Mouse (Mus musculus): ENCODE results near the gene Klhl10. TPM values are rescaled to one million over a fixed set of nuclear protein-coding genes. Genes with fewer than 3 reads are reported as not detected.

Klhl10 gene
- total RNA-seq, 2 experiments from 2014 or later: 0.61 to 1.4 TPM

DNA sequence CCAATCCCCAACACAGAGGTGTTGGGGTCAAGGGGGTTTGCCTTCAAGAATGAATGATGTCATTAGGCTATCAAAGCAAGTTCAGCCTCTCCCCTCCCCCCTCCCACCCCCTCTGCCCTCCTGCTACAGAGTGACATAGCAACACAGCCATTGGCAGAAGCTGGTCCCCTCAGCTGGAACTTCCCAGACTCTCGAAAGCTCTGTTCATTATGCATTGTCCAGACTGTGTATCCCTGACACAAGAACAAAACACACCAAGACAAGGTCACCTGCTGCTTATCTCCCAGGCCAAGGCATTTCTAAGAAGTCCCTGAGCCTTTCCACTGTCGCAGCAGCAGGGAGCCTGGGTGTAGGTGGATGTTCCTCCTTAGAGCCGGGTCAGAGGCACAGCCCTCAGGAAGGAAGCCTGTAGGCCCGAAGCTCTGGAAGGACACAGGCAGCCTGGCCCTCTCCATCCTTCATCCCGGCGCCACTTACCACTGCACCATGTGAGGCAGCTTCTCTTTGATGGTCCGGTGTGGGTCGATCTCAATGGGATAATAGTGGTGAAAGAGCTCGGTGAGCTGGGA, 6.0 kb upstream of the Klhl10 start:
- no peak for DNase-seq (ENCODE audit: extremely low spot score in 1 of 2, low spot score in 2 of 2)
- TF ChIP-seq CTCF (IDR thresholded peaks at IDR 0.05): no peak
- H3K27ac ChIP-seq: no peak overlapping the region
- intact Hi-C loops (cut with DNase I): no loop called here
- H3K4me3 ChIP-seq: no peak overlapping the region

- no peak for TF ChIP-seq CTCF (IDR thresholded peaks at IDR 0.05)
- intact Hi-C loops (cut with DNase I): no loop called here
- H3K4me3 ChIP-seq: no peak overlapping the region
- no peak overlapping the region for H3K27ac ChIP-seq
- no peak for DNase-seq (ENCODE audit: extremely low spot score in 1 of 2, low spot score in 2 of 2)
Observed at GRCm38 (mm10) chr11:100437901-100438300, 3.8 kb upstream of the Klhl10 start.

DNA sequence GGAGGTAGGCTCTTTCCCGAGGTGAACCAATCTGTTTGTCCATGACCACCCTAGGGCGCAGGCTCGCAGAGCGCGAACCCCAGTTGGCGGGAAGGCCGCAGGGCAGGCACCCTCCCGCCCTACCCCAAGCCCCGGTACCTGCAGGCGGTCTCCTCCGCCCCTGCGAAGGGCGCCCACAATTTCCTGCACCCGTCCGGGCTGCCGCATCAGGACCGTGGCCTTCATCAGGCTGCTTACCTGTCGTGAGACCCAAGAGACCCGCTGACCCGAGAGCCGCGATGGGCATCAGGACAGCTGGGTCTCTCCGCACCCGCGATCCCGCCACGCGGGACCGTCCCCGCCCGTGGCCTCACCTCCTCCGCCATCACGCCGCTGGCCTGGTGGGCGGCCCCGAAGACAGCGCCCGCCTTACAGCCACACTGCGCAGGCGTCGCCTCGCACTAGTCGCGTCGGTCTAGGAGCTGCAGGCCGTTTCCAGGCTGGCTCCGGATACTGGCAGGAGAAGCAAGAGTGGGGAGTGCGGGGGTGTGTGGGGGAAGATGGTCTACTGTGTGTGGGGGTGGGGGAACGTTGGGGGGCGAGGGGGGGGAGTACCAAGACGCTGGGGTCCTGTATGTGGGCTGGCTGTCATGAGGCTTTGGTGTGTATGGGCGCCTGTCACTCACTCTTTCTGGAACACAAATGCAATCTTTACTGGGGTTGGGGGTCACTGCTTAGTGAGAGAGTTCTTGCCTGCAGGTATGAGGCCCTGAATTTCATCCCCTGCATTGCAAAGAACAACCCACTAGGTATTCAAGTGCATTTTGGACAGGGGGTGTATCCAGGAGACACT, 810 bp upstream of the Klhl10 start:
- no peak for TF ChIP-seq CTCF (IDR thresholded peaks at IDR 0.05)
- peak overlapping the region; percentile 72 for H3K4me3 ChIP-seq
- H3K27ac ChIP-seq: peak overlapping the region; percentile 91
- DNase-seq (ENCODE audit: extremely low spot score in 1 of 2, low spot score in 2 of 2): peak; percentile 84
- intact Hi-C loops (cut with DNase I): no loop called here

GRCm38 (mm10) chr11:100442625-100443024, 908 bp downstream of the Klhl10 start:
- intact Hi-C loops (cut with DNase I): no loop called here
- Histone ChIP-seq H3K27ac (no peak overlapping the region), H3K4me3 (no peak overlapping the region)
- no peak for TF ChIP-seq CTCF (IDR thresholded peaks at IDR 0.05)
- no peak for DNase-seq (ENCODE audit: extremely low spot score in 1 of 2, low spot score in 2 of 2)

GRCm38 (mm10) chr11:100457247-100457646, 15.5 kb downstream of the Klhl10 start:
- DNase-seq (ENCODE audit: extremely low spot score in 1 of 2, low spot score in 2 of 2): no peak
- H3K27ac ChIP-seq: no peak overlapping the region
- H3K4me3 ChIP-seq: no peak overlapping the region
- TF ChIP-seq CTCF (IDR thresholded peaks at IDR 0.05): no peak
- intact Hi-C loops (cut with DNase I): no loop called here

- no peak overlapping the region for H3K27ac ChIP-seq
- intact Hi-C loops (cut with DNase I): no loop called here
- DNase-seq (ENCODE audit: extremely low spot score in 1 of 2, low spot score in 2 of 2): no peak
- no peak overlapping the region for H3K4me3 ChIP-seq
- no peak for TF ChIP-seq CTCF (IDR thresholded peaks at IDR 0.05)
Observed at GRCm38 (mm10) chr11:100457711-100458110, 16.0 kb downstream of the Klhl10 start.

DNA sequence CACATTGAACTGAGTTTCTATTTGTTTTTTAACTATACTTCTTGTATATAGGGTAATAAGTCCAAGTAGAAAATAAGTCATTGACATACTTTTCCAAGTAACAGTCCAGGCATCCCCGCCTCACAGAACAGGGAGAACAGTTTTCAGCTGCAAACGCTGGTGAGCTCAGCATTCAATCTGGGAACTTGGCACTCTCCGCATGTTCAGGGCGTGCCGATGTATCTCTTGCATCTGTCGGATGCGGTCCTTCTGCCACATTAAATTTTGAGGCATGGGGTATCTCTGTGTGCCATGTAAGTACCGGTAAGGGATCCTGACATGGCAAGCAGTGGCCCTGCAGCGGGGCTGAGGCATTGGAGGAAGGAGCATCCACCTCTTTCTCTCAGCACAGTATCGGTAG, 21.0 kb downstream of the Klhl10 start:
- intact Hi-C loops (cut with DNase I): no loop called here
- TF ChIP-seq CTCF (IDR thresholded peaks at IDR 0.05): no peak
- no peak for DNase-seq (ENCODE audit: extremely low spot score in 1 of 2, low spot score in 2 of 2)
- Histone ChIP-seq H3K4me3 (no peak overlapping the region), H3K27ac (no peak overlapping the region)

DNA sequence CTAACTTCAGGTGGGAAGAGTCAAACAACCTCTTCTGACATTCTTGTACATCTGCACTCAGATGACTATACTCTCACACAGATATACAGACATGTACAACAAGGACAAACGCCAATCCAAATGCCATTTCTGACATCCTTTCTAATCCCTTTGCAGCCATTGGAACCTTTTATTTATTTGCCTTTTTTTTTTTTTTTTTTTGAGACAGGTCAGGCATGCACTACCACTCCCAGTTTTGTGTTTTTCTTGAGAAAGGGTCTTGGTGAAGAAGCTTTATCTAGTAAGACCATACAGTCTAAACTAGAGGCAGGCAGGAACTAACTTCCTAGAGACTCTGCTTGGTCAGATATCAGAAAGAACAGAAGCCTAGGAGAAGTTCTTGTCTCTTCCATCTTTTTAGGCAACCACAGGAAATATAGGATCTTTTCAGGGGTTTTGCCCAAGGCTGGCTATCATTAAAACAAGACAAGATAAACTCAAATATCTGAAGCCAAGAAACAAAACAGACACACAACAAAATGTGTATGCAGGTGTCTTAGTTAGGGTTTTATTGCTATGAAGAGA, 23.6 kb downstream of the Klhl10 start:
- DNase-seq (ENCODE audit: extremely low spot score in 1 of 2, low spot score in 2 of 2): no peak
- TF ChIP-seq CTCF (IDR thresholded peaks at IDR 0.05): no peak
- Histone ChIP-seq H3K4me3 (no peak overlapping the region), H3K27ac (no peak overlapping the region)
- intact Hi-C loops (cut with DNase I): no loop called here

DNA sequence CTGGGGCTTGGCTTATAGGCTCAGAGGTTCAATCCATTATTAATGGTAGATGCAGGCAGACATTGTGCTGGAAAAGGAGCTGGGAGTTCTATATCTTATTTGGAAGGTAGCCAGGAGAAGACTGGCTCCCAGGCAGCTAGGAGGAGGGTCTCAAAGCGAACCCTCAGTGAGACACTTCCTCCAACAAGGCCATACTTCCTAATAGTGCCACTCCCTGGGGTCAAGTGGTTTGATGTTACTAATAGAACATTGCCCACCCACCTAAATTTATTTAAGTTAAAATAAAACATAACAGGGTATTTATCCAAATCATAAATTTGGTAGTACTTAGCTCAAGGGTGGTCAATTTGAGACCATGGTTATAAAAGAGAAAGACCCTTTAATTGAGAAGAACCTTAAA, 24.1 kb downstream of the Klhl10 start:
- Histone ChIP-seq H3K4me3 (no peak overlapping the region), H3K27ac (no peak overlapping the region)
- DNase-seq (ENCODE audit: extremely low spot score in 1 of 2, low spot score in 2 of 2): no peak
- intact Hi-C loops (cut with DNase I): no loop called here
- TF ChIP-seq CTCF (IDR thresholded peaks at IDR 0.05): no peak

DNA sequence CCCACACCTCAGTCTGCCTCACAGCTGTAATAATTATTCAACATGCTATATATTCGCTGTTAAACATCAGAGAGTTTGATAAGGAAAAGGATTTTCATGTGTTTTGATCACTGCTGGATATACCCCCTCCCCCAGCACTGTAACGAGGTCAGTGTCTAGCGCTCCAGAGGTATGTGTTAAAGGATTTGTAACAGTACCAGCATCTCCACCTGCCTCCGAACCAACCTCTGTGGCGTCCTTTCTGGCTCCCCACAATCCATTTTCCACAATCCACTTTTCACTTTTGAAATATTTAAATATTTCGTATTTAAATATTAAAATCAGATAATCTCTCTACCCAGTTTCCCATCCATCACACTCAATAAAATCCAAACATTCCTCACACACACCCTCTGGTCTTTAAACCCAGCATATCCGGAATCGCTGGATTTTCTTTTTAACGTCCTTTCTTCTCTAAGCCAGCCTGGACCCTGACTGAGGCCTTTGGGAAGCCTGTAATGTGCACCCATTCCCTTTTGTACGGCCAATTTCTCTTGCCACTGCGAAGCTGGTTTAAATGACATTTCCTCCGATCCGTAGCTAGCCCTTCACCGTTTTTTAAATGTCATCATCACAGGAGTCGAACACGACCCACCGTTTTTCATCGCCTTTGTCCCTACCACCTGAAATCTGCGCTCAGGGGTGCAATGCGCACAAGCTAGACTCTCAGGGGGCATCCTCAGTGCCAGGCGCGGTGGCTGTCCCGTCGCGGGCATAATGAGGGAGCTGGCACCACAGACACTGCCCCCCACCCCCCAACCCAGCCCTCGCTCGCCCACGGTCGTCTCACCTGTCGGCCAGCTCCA, 29.9 kb downstream of the Klhl10 start:
- Histone ChIP-seq H3K4me3 (peak overlapping the region; percentile 76), H3K27ac (peak overlapping the region; percentile 84)
- intact Hi-C loops (cut with DNase I): loop anchor here (2.0 to 5.0 kb wide), 2 partner anchors 45 to 109 kb away; no protein-coding TSS in a partner anchor
- DNase-seq (ENCODE audit: extremely low spot score in 1 of 2, low spot score in 2 of 2): peak in 1 of 2 experiments; percentile 34
- no peak for TF ChIP-seq CTCF (IDR thresholded peaks at IDR 0.05)

DNA sequence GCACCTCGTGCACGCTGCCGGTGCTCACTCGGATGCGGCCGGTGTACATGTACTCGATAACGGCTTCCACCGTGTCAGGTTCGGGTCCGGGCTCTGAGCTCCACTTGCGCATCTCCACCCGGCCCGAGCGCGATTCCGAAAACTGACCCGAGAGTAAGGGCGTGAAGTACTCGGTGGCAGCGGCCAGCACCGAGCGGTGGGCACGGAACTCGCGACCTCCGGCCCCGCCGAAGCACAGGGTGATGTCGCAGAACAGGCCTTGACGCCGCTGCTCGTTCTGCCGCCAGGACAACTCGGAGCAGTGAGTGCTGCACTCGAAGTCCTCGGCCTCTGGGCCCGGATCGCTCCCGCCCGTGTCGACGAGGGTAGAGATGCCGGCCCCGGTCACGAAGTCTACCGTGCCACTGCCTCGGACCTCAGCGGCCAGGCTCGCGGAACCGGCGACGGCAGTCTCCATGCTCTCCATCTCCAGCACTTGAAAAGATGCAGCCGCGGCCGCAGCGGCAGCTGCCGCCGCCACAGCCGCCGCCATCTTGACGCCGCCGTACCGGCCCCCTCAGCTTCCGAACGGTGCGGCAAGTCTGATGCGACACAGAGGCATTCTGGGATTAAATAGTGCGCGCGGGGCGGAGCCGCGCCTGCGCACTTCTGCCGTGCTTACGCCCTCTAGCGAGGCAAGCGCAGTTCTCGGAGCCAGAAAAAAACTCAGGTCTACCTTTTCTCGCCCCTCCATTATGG, 30.6 kb downstream of the Klhl10 start, which contains the start of gene Klhl11:
Gene Klhl11, minus strand, starts transcription at position 545 of the 738 bp plus-strand sequence.
- intact Hi-C loops (cut with DNase I): loop anchor here (2.0 to 5.0 kb wide), 2 partner anchors 46 to 110 kb away; no protein-coding TSS in a partner anchor
- peak within 1 kb of the TSS; percentile 76 for H3K4me3 ChIP-seq
- TF ChIP-seq CTCF (IDR thresholded peaks at IDR 0.05): peak; percentile 83
- H3K27ac ChIP-seq: peak within 1 kb of the TSS; percentile 84
- DNase-seq (ENCODE audit: extremely low spot score in 1 of 2, low spot score in 2 of 2): peak; percentile 90 to 93

Measured in left cerebral cortex, adult 2 months (tissue).